Mouse (Mus musculus): ENCODE measurements around the gene Akr1b8. TPM values are rescaled to one million over a fixed set of nuclear protein-coding genes. Genes with fewer than 3 reads are reported as not detected.

The Akr1b8 gene
- 14.7 and 14.9 TPM in 2 replicates for polyA plus RNA-seq (2015; fragmentation: Nextera tagmentation; extraction: Ambion mirVana)

DNA sequence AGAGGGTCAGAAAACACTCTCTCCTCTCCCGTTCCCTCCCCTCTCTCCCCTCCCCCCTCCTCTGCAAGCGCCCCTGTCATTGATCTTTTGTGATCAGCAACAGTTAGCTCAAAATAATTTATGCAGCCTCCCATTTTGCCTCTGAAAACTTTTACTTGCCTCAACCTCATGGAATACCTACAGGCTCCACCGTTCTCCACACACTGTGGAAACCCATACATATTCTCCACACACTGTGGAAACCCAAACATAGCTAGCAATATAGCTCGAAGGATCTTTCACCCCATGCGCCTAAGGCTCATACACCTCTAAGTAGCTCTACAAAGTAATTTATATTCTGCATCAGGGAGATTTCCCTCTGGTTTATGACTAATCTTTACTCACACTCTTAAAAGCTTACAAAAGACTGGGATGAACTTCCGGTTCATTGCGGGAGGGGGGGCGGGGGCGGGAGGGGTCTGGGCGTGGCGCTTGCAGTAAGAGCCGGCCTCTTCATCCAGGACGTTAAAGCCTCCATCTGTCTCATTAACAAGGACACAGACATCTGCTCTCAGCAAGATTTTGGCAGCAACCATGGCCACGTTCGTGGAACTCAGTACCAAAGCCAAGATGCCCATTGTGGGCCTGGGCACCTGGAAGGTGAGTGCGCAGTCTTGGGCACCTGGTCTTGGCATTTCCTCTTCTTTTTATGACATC lies at the start of gene Akr1b8:
Akr1b8 (plus strand) TSS at position 462 of the 696 bp plus-strand sequence.
- Histone ChIP-seq H3K27ac (peak within 1 kb of the TSS; percentile 42; the same call in 1 of the 2 replicates), H3K27me3 (ENCODE audit: insufficient read depth, low read length) (no peaks in the 10 kb centered on the region), H3K4me2 (ENCODE audit: low read length) (peak within 1 kb of the TSS; percentile 55), H3K36me3 (ENCODE audit: insufficient read depth, low read length) (no peaks in the 10 kb centered on the region), H3K9ac (ENCODE audit: low read depth, low read length) (0 out of 2 replicates have a peak within 1 kb of the TSS, but pooled peaks have one; percentile 42), H3K4me3 (replicated peaks; ENCODE audit: low read depth, low read length) (peak within 1 kb of the TSS; percentile 20; the same call in 1 of the 2 replicates), H3K9me3 (replicated peaks; ENCODE audit: low read length) (no peaks in the 10 kb centered on the region), H3K4me1 (replicated peaks; ENCODE audit: insufficient read depth, low read length) (no peaks in the 10 kb centered on the region)
- ATAC-seq (replicated peaks; ENCODE audit: low FRiP score, low read depth), result peak; percentile 66; the same call in 1 of the 2 replicates
- WGBS, result 10% methylated on average over 16 of the region's 16 CpGs
- TF ChIP-seq CTCF (IDR thresholded peaks at IDR 0.05; ENCODE audit: low read depth), result no peak
- peak; percentile 55 for DNase-seq (ENCODE audit: low spot score)

DNA sequence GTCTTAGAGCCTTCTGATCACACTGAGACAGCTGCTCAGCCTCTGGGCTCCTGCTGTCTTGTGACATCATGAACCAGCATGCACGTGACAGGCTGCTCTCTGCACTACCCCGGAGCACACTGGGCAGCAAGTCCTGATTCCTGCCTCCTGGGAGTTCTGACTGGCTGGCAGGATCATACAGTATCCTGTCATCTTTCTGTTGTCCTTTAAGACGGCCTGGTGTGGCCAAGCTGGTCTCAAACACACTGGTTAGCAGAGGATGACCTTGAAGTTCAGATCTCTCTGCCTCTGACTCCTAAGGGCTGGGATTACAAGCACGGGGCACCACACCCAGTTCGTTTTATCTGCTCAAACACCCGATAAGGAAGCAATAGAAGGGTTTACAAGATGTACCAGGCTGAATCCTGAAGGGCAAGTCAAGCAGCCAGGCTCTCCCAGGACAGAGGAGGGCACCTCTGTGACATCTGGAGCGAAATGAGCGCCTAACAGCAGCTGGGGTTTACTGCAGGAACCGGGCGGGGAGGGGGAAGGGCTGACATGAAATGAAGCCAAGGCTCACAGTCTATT lies 49.2 kb upstream of the Akr1b8 start:
- WGBS, result 74% methylated on average over 10 of the region's 10 CpGs
- DNase-seq (ENCODE audit: low spot score), result no peak
- Histone ChIP-seq H3K4me2 (ENCODE audit: low read length) (no peak overlapping the region), H3K9ac (ENCODE audit: low read depth, low read length) (no peak overlapping the region), H3K4me3 (replicated peaks; ENCODE audit: low read depth, low read length) (no peak overlapping the region), H3K36me3 (ENCODE audit: insufficient read depth, low read length) (peaks cover 14% of the 10 kb centered on the region), H3K27ac (no peak overlapping the region), H3K4me1 (replicated peaks; ENCODE audit: insufficient read depth, low read length) (no peaks in the 10 kb centered on the region), H3K9me3 (replicated peaks; ENCODE audit: low read length) (no peaks in the 10 kb centered on the region), H3K27me3 (ENCODE audit: insufficient read depth, low read length) (no peaks in the 10 kb centered on the region)
- no peak for TF ChIP-seq CTCF (IDR thresholded peaks at IDR 0.05; ENCODE audit: low read depth)
- ATAC-seq (replicated peaks; ENCODE audit: low FRiP score, low read depth), result peak; percentile 68; the same call in 1 of the 2 replicates

DNA sequence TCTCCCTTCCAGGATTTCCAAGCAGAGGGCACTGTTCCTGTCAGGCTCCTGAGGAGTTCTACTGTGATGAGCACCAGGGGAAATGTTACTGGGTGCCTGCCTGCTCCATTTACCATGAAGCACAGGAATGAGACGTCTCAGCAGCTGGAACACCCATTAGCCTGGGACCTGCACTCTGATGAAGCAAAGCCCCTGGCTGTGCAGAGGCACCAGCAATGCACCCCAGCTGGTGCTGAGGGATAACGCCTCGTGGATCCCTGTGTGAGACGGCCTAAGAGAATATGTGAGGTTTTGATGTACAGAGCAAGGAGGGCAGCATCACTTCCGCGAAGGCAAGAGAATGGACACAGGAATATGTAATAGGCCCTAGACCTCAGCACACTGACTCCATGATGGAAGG lies 47.1 kb upstream of the Akr1b8 start:
- no peak for TF ChIP-seq CTCF (IDR thresholded peaks at IDR 0.05; ENCODE audit: low read depth)
- H3K36me3 ChIP-seq (ENCODE audit: insufficient read depth, low read length), result peaks cover 21% of the 10 kb centered on the region
- DNase-seq (ENCODE audit: low spot score) (no peak), ATAC-seq (replicated peaks; ENCODE audit: low FRiP score, low read depth) (no peak)
- WGBS, result 86% methylated on average over 6 of the region's 6 CpGs
- no peak overlapping the region for H3K27ac ChIP-seq
- no peak overlapping the region for H3K4me3 ChIP-seq (replicated peaks; ENCODE audit: low read depth, low read length)
- no peaks in the 10 kb centered on the region for H3K27me3 ChIP-seq (ENCODE audit: insufficient read depth, low read length)
- no peaks in the 10 kb centered on the region for H3K9me3 ChIP-seq (replicated peaks; ENCODE audit: low read length)
- H3K9ac ChIP-seq (ENCODE audit: low read depth, low read length), result no peak overlapping the region
- no peaks in the 10 kb centered on the region for H3K4me1 ChIP-seq (replicated peaks; ENCODE audit: insufficient read depth, low read length)
- no peak overlapping the region for H3K4me2 ChIP-seq (ENCODE audit: low read length)

DNA sequence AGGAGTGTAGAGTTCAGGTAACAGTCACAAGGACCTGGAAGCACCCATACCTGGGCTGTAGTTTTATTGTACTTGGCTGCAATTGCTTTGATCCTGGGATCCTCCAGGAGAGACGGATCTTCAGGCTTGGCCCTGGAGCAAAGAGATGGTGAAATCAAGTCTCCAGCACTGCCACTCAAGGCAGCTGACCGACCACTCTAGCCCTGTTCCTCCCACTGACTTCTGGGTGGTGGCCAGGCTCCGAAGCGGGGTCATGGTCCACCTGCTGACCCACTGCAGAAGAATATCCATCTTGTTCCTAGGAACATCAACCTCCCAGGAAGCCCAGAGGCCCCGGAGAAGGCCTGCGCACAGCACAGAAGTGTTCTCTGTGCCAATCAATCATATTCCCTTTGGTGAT lies 44.4 kb upstream of the Akr1b8 start:
- TF ChIP-seq CTCF (IDR thresholded peaks at IDR 0.05; ENCODE audit: low read depth), result no peak
- H3K36me3 ChIP-seq (ENCODE audit: insufficient read depth, low read length), result peaks cover 21% of the 10 kb centered on the region

DNA sequence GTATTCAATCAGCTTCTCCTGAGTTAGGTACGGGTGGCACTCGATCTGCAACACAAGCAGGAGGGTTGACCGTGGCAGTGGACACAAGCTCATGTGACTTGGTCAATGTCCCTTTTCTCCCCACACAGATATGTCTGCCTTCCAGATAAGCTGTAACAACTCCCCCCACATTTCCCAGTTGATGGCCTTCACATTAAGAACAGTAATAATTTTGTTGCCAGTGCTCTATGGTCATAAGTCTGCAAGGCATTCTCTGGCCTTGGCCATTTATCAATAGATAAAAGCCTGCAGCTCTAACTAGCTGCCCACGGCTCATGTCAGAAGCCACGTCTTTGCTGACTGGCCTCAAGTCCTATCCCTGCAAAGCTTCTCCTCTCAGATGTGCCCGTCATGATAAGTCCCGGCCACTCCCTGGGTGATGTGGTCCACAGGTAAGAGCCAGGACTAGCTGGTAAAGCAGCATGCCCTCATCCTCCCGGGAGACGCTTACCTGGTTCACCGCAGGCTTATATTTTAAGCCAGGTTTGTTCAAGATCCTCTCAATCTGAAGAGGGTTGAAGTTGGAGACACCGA lies 43.8 kb upstream of the Akr1b8 start:
- no peaks in the 10 kb centered on the region for H3K27me3 ChIP-seq (ENCODE audit: insufficient read depth, low read length)
- peaks cover 21% of the 10 kb centered on the region for H3K36me3 ChIP-seq (ENCODE audit: insufficient read depth, low read length)
- no peak overlapping the region for H3K4me3 ChIP-seq (replicated peaks; ENCODE audit: low read depth, low read length)
- 91% methylated on average over 11 of the region's 11 CpGs for WGBS
- no peaks in the 10 kb centered on the region for H3K4me1 ChIP-seq (replicated peaks; ENCODE audit: insufficient read depth, low read length)
- DNase-seq (ENCODE audit: low spot score) (no peak), ATAC-seq (replicated peaks; ENCODE audit: low FRiP score, low read depth) (no peak)
- no peak overlapping the region for H3K27ac ChIP-seq
- no peak for TF ChIP-seq CTCF (IDR thresholded peaks at IDR 0.05; ENCODE audit: low read depth)
- no peaks in the 10 kb centered on the region for H3K9me3 ChIP-seq (replicated peaks; ENCODE audit: low read length)
- H3K4me2 ChIP-seq (ENCODE audit: low read length), result no peak overlapping the region
- H3K9ac ChIP-seq (ENCODE audit: low read depth, low read length), result no peak overlapping the region

More for the DNA sequence above, 44.4 kb upstream of the Akr1b8 start:
- Histone ChIP-seq H3K27ac (no peak overlapping the region), H3K4me1 (replicated peaks; ENCODE audit: insufficient read depth, low read length) (no peaks in the 10 kb centered on the region), H3K4me2 (ENCODE audit: low read length) (no peak overlapping the region), H3K4me3 (replicated peaks; ENCODE audit: low read depth, low read length) (no peak overlapping the region), H3K27me3 (ENCODE audit: insufficient read depth, low read length) (no peaks in the 10 kb centered on the region), H3K9me3 (replicated peaks; ENCODE audit: low read length) (no peaks in the 10 kb centered on the region), H3K9ac (ENCODE audit: low read depth, low read length) (no peak overlapping the region)
- no peak for ATAC-seq (replicated peaks; ENCODE audit: low FRiP score, low read depth)
- no peak for DNase-seq (ENCODE audit: low spot score)
- 87% methylated on average over 6 of the region's 6 CpGs for WGBS

DNA sequence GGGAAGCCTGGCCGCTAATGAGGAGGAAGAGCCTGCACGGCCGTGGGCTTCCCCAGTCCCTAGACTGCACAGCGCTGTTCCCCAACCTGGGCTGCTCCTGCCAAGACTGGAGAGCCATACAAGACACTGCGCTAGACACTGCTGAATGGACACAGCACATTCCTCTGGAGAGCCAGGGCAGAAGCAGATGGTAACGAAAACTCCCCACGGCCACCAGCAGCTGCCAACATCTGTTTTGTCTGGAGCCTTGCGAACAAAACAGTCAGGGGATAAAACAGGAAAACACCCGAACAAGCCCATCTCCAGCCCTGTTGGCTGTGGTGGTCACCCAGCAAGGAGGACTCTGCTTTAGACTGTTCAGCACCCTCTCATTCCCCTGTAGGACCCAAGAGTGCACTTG lies 40.5 kb upstream of the Akr1b8 start:
- Histone ChIP-seq H3K4me1 (replicated peaks; ENCODE audit: insufficient read depth, low read length) (no peaks in the 10 kb centered on the region), H3K9ac (ENCODE audit: low read depth, low read length) (no peak overlapping the region), H3K4me2 (ENCODE audit: low read length) (no peak overlapping the region), H3K9me3 (replicated peaks; ENCODE audit: low read length) (no peaks in the 10 kb centered on the region), H3K36me3 (ENCODE audit: insufficient read depth, low read length) (peaks cover 7% of the 10 kb centered on the region; the same call in 1 of the 2 replicates), H3K27ac (0 out of 2 replicates have a peak overlapping the region, but pooled peaks have one; percentile 27), H3K4me3 (replicated peaks; ENCODE audit: low read depth, low read length) (no peak overlapping the region), H3K27me3 (ENCODE audit: insufficient read depth, low read length) (no peaks in the 10 kb centered on the region)
- DNase-seq (ENCODE audit: low spot score), result no peak
- 85% methylated on average over 9 of the region's 9 CpGs for WGBS
- ATAC-seq (replicated peaks; ENCODE audit: low FRiP score, low read depth), result no peak
- TF ChIP-seq CTCF (IDR thresholded peaks at IDR 0.05; ENCODE audit: low read depth), result no peak

Data from kidney, postnatal 0 days (tissue).